Mouse (Mus musculus) thymus, adult 18-20 months (tissue): ENCODE data around the gene Car9.

Experiments used
- DNase-seq, 2 experiments: peaks; one replicate each; pipeline ENCODE4 v3.0.0; 2022; ENCODE audit warnings: mixed read lengths in 2 of 2

Gene Car9

GRCm38 (mm10) chr4:43496587-43496986 lies 10.2 kb upstream of the Car9 start:
- DNase-seq, result no peak

GRCm38 (mm10) chr4:43497405-43497804 lies 9.4 kb upstream of the Car9 start:
- DNase-seq, result no peak

- no peak for DNase-seq
These were observed 8.8 kb upstream of the Car9 start for GRCm38 (mm10) chr4:43497946-43498345.

- no peak for DNase-seq
These were observed 7.8 kb upstream of the Car9 start for GRCm38 (mm10) chr4:43498983-43499382.

DNA sequence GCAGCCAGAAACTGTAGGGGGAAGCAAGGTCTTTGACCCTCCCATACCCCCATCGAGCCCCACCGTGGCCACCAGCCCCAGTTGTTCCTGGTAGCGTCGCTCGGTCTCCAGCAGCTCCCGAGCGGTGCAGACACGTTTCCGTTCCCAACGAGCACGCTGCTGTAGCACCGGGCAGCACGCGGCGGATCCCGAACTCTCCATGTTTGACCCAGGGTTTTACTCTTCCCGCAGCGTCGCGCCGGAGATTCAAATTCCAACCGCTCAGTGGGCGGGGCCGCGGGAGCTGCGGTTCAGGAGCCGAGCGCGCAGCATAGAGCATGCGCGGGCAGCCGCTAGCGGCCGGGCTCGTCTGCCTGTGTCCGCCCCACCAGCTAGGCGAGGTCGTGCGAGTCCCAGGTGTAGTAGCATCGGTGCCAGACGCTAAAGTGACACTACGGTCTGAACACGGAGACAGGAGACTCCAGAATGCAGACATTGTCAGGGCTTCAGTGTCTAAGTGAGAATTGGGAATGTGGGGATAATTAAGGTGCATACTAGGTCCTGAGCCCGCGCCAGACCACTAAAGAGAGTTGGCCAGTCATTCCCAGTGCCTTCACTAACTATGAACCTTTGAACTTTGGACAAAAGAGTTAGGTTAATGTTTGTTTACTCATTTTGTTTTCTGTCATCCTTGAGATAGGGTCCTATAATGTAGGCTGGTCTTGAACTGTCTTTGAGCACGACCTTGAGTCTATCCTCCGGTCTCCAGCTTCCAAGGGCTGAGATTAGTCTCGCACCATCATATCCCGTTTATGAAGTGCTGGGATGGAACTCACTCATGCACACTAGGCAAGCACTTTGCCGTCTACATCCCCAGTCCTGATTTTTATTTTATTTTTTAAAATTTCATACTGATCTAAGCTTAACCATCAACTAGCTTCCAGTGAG lies 7.1 kb upstream of the Car9 start, which contains the start of gene Arhgef39:
Arhgef39 (minus strand) TSS at position 289 of the 927 bp plus-strand sequence.
- peak; percentile 67 for DNase-seq

- no peak for DNase-seq
These were observed 3.7 kb upstream of the Car9 start for GRCm38 (mm10) chr4:43503041-43503440.

GRCm38 (mm10) chr4:43503506-43503905 lies 3.3 kb upstream of the Car9 start:
- DNase-seq, result no peak

- DNase-seq, result no peak
These were observed 2.5 kb upstream of the Car9 start for GRCm38 (mm10) chr4:43504269-43504668.

DNA sequence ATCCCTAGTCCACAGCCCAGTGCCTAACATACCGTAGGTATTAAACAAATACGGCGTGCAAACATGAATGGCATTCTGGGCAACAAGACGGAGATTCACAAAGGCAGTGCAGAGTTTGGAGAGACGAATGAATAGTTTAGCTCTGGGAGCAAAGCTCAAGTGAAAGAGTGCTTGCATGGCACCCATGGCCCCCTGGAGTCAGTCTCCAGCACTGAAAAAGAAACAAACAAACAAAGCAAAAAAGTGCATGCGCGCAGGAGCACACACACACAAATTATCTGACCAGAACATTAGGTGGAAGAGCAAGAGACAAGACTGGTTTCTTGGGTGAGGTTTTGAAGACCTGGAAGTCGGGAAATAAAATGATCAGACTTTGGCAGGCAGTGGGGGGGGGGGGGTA lies 692 bp upstream of the Car9 start:
- DNase-seq, result no peak

DNA sequence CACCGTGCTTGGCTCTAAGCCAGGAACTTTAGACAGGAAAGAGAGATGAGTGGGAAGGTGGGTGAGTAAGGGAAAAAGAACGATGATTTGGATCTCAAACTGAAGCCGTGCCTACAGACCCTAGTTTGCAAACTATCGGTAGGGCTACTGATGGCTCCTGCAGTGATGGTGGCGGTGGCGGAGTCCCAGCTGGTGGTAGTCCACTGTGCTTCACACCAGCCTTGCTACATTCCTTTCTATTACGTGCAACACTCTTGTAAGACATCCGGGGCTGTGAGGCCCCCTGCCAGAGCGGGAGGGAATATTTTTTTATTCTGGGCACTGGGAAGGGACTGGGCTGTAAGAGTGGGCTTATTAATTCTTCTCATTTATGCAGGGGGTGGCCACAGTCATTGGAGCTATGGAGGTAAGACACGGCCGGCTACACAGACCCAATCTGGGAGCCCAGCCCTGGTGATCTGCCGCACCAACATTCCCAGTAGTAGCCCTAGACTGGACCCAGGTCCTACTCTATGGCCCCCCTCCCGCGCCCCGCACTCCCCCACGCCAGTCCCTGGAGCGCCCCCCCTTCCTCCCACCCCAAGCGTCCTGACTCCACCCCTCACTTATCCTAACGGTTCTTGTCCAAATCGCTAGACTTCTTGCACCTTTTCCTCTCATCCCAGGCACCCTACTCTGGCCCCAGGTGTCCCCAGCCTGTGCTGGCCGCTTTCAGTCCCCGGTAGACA lies 1.3 kb downstream of the Car9 start:
- no peak for DNase-seq

- peak; percentile 54 to 73 for DNase-seq
These were observed 1.9 kb downstream of the Car9 start for GRCm38 (mm10) chr4:43508666-43508997.

DNA sequence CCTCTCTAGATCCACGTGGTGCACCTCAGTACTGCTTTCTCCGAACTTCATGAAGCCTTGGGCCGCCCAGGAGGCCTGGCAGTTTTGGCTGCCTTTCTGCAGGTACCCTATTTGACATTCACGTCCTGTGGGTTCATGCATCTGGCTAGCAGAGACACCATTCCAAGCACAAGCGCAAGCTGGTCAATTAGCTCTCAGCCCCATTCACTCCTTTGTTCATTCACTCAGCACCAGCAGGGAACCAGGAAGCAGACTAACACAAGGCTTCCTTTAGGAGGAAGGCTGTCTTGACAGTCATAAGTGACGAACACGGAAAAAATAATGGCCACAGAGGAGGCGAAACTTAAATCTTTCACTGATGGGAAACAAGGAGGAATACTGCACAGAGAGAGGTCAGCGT lies 2.3 kb downstream of the Car9 start:
- no peak for DNase-seq

DNA sequence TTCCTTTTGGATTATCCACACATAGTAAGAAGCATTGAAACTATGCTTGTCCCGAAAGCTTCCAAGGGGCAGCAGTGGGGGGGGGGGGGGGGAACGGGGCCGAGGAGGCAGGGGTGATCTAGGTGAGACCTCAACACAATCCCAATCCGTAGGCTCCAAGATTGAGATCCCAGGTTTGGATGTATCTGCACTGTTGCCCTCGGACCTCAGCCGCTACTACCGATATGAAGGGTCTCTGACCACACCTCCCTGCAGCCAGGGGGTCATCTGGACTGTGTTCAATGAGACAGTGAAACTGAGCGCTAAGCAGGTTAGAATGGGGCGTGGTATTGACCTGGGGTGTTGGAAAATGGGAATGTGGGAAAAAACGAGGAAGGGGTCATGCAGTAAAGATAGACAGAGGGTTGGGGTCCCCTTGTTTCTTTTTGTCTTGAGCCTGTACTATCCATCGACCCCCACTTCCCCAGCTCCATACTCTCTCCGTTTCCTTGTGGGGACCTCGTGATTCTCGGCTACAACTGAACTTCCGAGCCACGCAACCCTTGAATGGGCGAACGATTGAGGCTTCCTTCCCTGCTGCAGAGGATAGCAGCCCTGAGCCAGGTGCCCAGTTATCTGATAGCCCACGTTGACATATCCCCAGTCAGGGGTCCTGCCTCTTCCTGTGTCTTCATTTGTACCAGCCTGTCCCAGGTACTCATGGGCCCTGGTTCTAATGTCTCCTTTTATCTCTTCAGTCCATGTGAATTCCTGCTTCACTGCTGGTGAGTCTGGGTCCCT lies 5.1 kb downstream of the Car9 start:
- no peak for DNase-seq

DNA sequence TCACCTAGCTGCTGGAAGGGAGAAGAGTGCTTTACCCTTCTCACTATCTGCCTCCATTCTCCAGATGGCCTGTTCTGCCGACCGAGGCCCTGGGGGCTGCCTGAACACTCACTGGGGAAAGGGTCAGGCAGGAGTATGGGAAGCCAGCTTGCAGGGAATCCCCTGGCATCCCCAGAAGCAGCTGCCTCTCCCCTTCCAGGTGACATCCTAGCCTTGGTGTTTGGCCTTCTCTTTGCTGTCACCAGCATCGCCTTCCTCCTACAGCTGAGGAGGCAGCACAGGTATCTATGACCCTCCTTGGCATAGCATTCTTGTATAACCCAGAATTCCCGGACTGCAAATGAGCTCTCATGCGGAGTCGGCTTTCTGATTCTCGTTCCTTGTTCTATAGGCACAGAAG lies 5.9 kb downstream of the Car9 start:
- DNase-seq, result no peak

- DNase-seq, result no peak
These were observed 6.5 kb downstream of the Car9 start for GRCm38 (mm10) chr4:43513300-43513699.

DNA sequence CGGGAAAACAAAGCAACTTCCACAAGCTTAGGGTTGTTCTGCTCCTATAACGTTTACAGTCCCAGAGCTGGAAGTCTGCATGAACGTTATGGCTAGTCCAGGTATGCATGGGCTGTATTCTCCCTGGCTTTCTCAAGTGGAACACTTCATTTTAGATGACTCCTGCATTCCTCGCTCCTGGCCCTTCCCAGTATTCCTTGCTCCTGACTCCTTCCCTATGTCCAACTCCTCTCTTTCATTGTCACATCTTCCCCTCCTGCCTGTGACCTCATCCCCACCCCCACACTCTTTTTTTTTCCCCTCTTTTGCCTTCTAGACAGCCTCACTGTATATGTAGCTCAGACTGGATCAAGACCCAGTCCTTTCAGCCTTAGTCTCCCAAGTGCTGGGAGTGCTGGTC lies 7.0 kb downstream of the Car9 start:
- DNase-seq, result no peak

- no peak for DNase-seq
These were observed 9.3 kb downstream of the Car9 start for GRCm38 (mm10) chr4:43515764-43516708.

DNA sequence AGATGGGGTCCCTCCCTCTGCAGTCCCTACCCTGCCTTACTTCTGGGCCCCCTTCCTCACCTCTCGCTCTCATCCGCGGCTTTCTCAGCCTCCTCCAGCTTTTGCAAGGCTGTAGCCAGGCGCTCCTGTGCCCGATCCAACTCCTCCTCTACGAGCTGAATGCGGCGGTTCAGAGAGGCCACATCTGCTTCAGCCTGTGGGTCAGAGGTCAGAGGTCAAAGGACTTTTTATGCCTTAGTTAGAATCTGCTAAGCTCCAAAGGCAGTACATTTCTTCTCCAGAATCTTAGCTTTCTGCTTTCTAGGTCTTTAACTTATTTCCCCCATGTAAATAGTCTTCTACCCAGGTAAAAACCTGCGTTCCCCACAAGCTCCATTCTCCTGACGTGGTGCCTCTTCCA lies 12.8 kb downstream of the Car9 start:
- DNase-seq, result no peak

DNA sequence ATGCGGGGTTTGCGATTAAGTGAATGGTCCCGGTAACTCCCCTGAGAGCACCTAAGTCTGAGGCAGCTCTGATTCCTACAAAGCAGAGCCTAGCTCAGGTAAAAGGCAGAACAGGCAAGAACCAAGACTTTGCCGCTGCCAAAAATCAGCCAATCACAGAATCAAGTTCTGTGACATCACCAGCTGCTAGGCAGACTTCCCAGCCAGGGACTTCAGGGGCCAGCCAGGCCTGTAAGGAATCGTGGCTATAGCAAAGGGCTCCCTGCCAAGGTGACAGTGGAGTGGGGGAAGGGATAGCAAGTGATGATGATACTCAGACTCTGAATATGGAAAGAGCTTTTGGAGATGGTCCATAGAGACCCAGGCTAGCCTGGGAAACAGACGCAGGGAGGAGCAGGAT lies 13.2 kb downstream of the Car9 start:
- DNase-seq, result peak; percentile 47 to 63

- no peak for DNase-seq
These were observed 21.1 kb downstream of the Car9 start for GRCm38 (mm10) chr4:43527880-43528279.

GRCm38 (mm10) chr4:43528487-43528886 lies 21.7 kb downstream of the Car9 start:
- DNase-seq, result no peak

GRCm38 (mm10) chr4:43530081-43530501 lies 23.3 kb downstream of the Car9 start:
- DNase-seq, result no peak
